In genomic region chr19:56089795-56090375, GRCm38 (mm10) we compare ENCODE assay signal across 24 mouse cellular contexts.
A peak's percentile ranks its signal among the peaks of the same experiment; 100 is the strongest.
DNase-seq lines count a peak whose midpoint lies in the region; ATAC-seq and TF ChIP-seq lines count a peak whose summit lies in the region.
"Had no signal": no experiment of that assay in that cellular context is flagged by ENCODE, and none has a peak within 500 bp of the region (broad histone marks: within the 10 kb centered on the region; RNA-seq: fewer than 3 reads in every experiment).

No protein-coding gene starts in this region.

- no peak overlapping the region for H3K4me3 ChIP-seq in gastrocnemius, adult 2 months
- H3K4me3 ChIP-seq in kidney, postnatal 0 days (replicated peaks; ENCODE audit: low read depth, low read length): no peak overlapping the region
- no peak overlapping the region for H3K4me3 ChIP-seq in kidney, embryonic 16.5 days (ENCODE audit: low read length)
- H3K4me3 ChIP-seq: embryonic facial prominence, embryonic 12.5 days; erythroblast, embryonic 14.5 days; hindbrain, embryonic 10.5 days; hindbrain, embryonic 15.5 days; lung, embryonic 15.5 days had no signal

- no peaks in the 10 kb centered on the region for H3K9me3 ChIP-seq in kidney, postnatal 0 days (replicated peaks; ENCODE audit: low read length)
- H3K9me3 ChIP-seq in kidney, embryonic 16.5 days (ENCODE audit: low read length): no peaks in the 10 kb centered on the region
- H3K9me3 ChIP-seq: embryonic facial prominence, embryonic 12.5 days; hindbrain, embryonic 15.5 days; lung, embryonic 15.5 days had no signal

- no peak for TF ChIP-seq CTCF in gastrocnemius, adult 2 months (IDR thresholded peaks at IDR 0.05)
- TF ChIP-seq CTCF in kidney, postnatal 0 days (IDR thresholded peaks at IDR 0.05; ENCODE audit: low read depth): no peak

- no peak overlapping the region for H3K4me2 ChIP-seq in kidney, postnatal 0 days (ENCODE audit: low read length)
- no peak overlapping the region for H3K4me2 ChIP-seq in kidney, embryonic 16.5 days (replicated peaks; ENCODE audit: low read depth, low read length)
- H3K4me2 ChIP-seq: embryonic facial prominence, embryonic 12.5 days; hindbrain, embryonic 15.5 days; lung, embryonic 15.5 days; midbrain, embryonic 11.5 days had no signal

- H3K27ac ChIP-seq in gastrocnemius, adult 2 months: no peak overlapping the region
- no peak overlapping the region for H3K27ac ChIP-seq in kidney, postnatal 0 days
- no peak overlapping the region for H3K27ac ChIP-seq in kidney, embryonic 16.5 days (ENCODE audit: low read length)
- H3K27ac ChIP-seq: embryonic facial prominence, embryonic 12.5 days; hindbrain, embryonic 10.5 days; hindbrain, embryonic 15.5 days; lung, embryonic 15.5 days had no signal

- no peak overlapping the region for H3K9ac ChIP-seq in kidney, postnatal 0 days (ENCODE audit: low read depth, low read length)
- no peak overlapping the region for H3K9ac ChIP-seq in kidney, embryonic 16.5 days (replicated peaks; ENCODE audit: low read length)
- H3K9ac ChIP-seq: embryonic facial prominence, embryonic 12.5 days; hindbrain, embryonic 15.5 days; lung, embryonic 15.5 days had no signal

- no peaks in the 10 kb centered on the region for H3K36me3 ChIP-seq in kidney, postnatal 0 days (ENCODE audit: insufficient read depth, low read length)
- no peaks in the 10 kb centered on the region for H3K36me3 ChIP-seq in kidney, embryonic 16.5 days (ENCODE audit: insufficient read depth, low read length)
- H3K36me3 ChIP-seq: embryonic facial prominence, embryonic 12.5 days; hindbrain, embryonic 10.5 days; hindbrain, embryonic 15.5 days; lung, embryonic 15.5 days had no signal

- intact Hi-C loops in gastrocnemius, adult 2 months (cut with DNase I): no loop called here

- peak; percentile 14 for DNase-seq in gastrocnemius, postnatal 25 days
- DNase-seq in gastrocnemius, adult 2 months: no peak
- peak; percentile 60 for DNase-seq in kidney, postnatal 0 days (ENCODE audit: low spot score)
- peak; percentile 48 to 57 for DNase-seq in kidney, postnatal 4 days
- peak; percentile 42 for DNase-seq in skeletal muscle tissue, adult 2 months (ENCODE audit: low read depth, low spot score)
- no peak for DNase-seq in layer of hippocampus, postnatal 25 days (ENCODE audit: extremely low spot score in 1 of 2, low spot score in 1 of 2)
- DNase-seq: adrenal gland, adult 2 months; cerebellum, adult 2 months; cerebellum, postnatal 14 days; heart, postnatal 14 days; right cerebral cortex, postnatal 25 days; spleen, adult 18-20 months; thymus, postnatal 4 days had no signal

- 60% methylated on average over 17 of the region's 17 CpGs for WGBS in kidney, postnatal 0 days
- 59% methylated on average over 17 of the region's 17 CpGs for WGBS in kidney, embryonic 16.5 days

- no peaks in the 10 kb centered on the region for H3K27me3 ChIP-seq in kidney, postnatal 0 days (ENCODE audit: insufficient read depth, low read length)
- H3K27me3 ChIP-seq in kidney, embryonic 16.5 days (ENCODE audit: insufficient read depth, low read length): no peaks in the 10 kb centered on the region; the same call in 1 of the 2 replicates
- H3K27me3 ChIP-seq: hindbrain, embryonic 15.5 days; lung, embryonic 15.5 days had no signal

- no peak for ATAC-seq in kidney, postnatal 0 days (replicated peaks; ENCODE audit: low FRiP score, low read depth)
- ATAC-seq in kidney, embryonic 16.5 days (ENCODE audit: low FRiP score, low TSS enrichment): no peak
- ATAC-seq: activated CD4-positive, CD25-positive, alpha-beta regulatory T cell, adult 4 months; forebrain, embryonic 16.5 days; inflammation-experienced regulatory T-cells, adult 6 months; midbrain, embryonic 16.5 days had no signal

- H3K4me1 ChIP-seq in kidney, postnatal 0 days (replicated peaks; ENCODE audit: insufficient read depth, low read length): 0 out of 2 replicates have a peak, but pooled peaks cover 6% of the 10 kb centered on the region
- H3K4me1 ChIP-seq in kidney, embryonic 16.5 days (ENCODE audit: insufficient read depth, low read length): peaks cover 7% of the 10 kb centered on the region; the same call in 1 of the 2 replicates
- H3K4me1 ChIP-seq: hindbrain, embryonic 10.5 days; hindbrain, embryonic 15.5 days; lung, embryonic 15.5 days had no signal

Comparison
In these comparisons a context has a peak if more than half of its experiments do, and no peak if none do; other contexts are left out.
1. DNase-seq: peak in gastrocnemius, postnatal 25 days (single experiment), kidney, postnatal 0 days (single experiment), kidney, postnatal 4 days (2 of 2) and skeletal muscle tissue, adult 2 months (single experiment); none in gastrocnemius, adult 2 months (single experiment) and layer of hippocampus, postnatal 25 days (0 of 2).